Mouse (Mus musculus) embryonic facial prominence, embryonic 13.5 days (tissue): Measurements from ENCODE around the gene Rcan1. TPM values are rescaled to one million over a fixed set of nuclear protein-coding genes. Genes with fewer than 3 reads are reported as not detected.

Source experiments
- ATAC-seq: fragments of 200-750 bp; cut with Nextera tagmentation; 2 replicates; pipeline ENCODE4 v1.8.0; 2017; ENCODE audit warnings: low read depth; ENCODE audit not compliant: insufficient number of reproducible peaks, insufficient read depth, low FRiP score, low TSS enrichment
- H3K27ac ChIP-seq: fragments of 300-500 bp; sonication (generic); 2 replicates; pipeline ENCODE4 v1.5.1; 2015; ENCODE audit warnings: moderate library complexity, mild to moderate bottlenecking, inconsistent platforms
- H3K27me3 ChIP-seq: fragments of 300-500 bp; sonication (generic); 2 replicates; pipeline ENCODE4 v1.6.1; 2015; ENCODE audit warnings: mild to moderate bottlenecking, inconsistent platforms
- H3K36me3 ChIP-seq: fragments of 300-500 bp; sonication (generic); 2 replicates; pipeline ENCODE4 v1.6.1; 2015; ENCODE audit warnings: mild to moderate bottlenecking, inconsistent platforms
- H3K4me1 ChIP-seq: fragments of 300-500 bp; sonication (generic); 2 replicates; pipeline ENCODE4 v1.6.1; 2015; ENCODE audit warnings: inconsistent platforms
- H3K4me2 ChIP-seq: fragments of 300-500 bp; sonication (generic); 2 replicates; pipeline ENCODE4 v1.6.1; 2015; ENCODE audit warnings: moderate library complexity, mild to moderate bottlenecking, inconsistent platforms
- H3K4me3 ChIP-seq: fragments of 300-500 bp; sonication (generic); 2 replicates; pipeline ENCODE4 v1.5.1; 2015; ENCODE audit warnings: mild to moderate bottlenecking, inconsistent platforms
- H3K9ac ChIP-seq: fragments of 300-500 bp; sonication (generic); 2 replicates; pipeline ENCODE4 v1.6.1; 2015; ENCODE audit warnings: mild to moderate bottlenecking, inconsistent platforms
- H3K9me3 ChIP-seq: fragments of 300-500 bp; sonication (generic); 2 replicates; pipeline ENCODE4 v1.6.1; 2016; ENCODE audit warnings: inconsistent platforms
- WGBS: fragments of 180-500 bp; shearing (Covaris S2); methylation state at CpG from one replicate; pipeline ENCODE4 v1.1.7; 2015; ENCODE audit warnings: mixed read lengths; 5-methylcytosine and 5-hydroxymethylcytosine counted together
- polyA plus RNA-seq: library from polyadenylated mRNA; unstranded; fragments of >200 nt; fragmentation: Nextera tagmentation; extraction: Ambion mirVana; gene quantifications from 2 replicates; pipeline ENCODE4 v1.2.1, GENCODE M21; 2015

Gene Rcan1
- polyA plus RNA-seq, 1 experiment from 2014 or later, result 37.2 TPM

- Histone ChIP-seq H3K9ac (peak overlapping the region; percentile 67), H3K27me3 (peaks cover 58% of the 10 kb centered on the region), H3K4me2 (peak overlapping the region; percentile 97), H3K9me3 (no peaks in the 10 kb centered on the region), H3K36me3 (no peaks in the 10 kb centered on the region), H3K27ac (no peak overlapping the region), H3K4me1 (peaks cover 20% of the 10 kb centered on the region), H3K4me3 (peak overlapping the region; percentile 55)
- ATAC-seq, result peak; percentile 34
- WGBS, result under 1% methylated on average over 34 of the region's 34 CpGs
Measured at GRCm38 (mm10) chr16:92498589-92498981, 27.9 kb upstream of the Rcan1 start.

GRCm38 (mm10) chr16:92497851-92498588, 27.4 kb upstream of the Rcan1 start:
- peak overlapping the region; percentile 67 for H3K9ac ChIP-seq
- no peaks in the 10 kb centered on the region for H3K36me3 ChIP-seq
- H3K27ac ChIP-seq, result no peak overlapping the region
- peak overlapping the region; percentile 55 for H3K4me3 ChIP-seq
- H3K4me1 ChIP-seq, result peaks cover 20% of the 10 kb centered on the region
- H3K4me2 ChIP-seq, result peak overlapping the region; percentile 97
- no peak for ATAC-seq
- H3K27me3 ChIP-seq, result peaks cover 58% of the 10 kb centered on the region
- 6% methylated on average over 26 of the region's 26 CpGs for WGBS
- no peaks in the 10 kb centered on the region for H3K9me3 ChIP-seq

- no peak for ATAC-seq
- H3K27me3 ChIP-seq, result 0 out of 2 replicates have a peak, but pooled peaks cover 5% of the 10 kb centered on the region
- peak overlapping the region; percentile 57; the same call in 1 of the 2 replicates for H3K27ac ChIP-seq
- WGBS, result 71% methylated on average over 9 of the region's 9 CpGs
- H3K36me3 ChIP-seq, result no peaks in the 10 kb centered on the region
- H3K4me1 ChIP-seq, result no peaks in the 10 kb centered on the region
- H3K9ac ChIP-seq, result no peak overlapping the region
- H3K9me3 ChIP-seq, result no peaks in the 10 kb centered on the region
- no peak overlapping the region for H3K4me3 ChIP-seq
- no peak overlapping the region for H3K4me2 ChIP-seq
Measured at GRCm38 (mm10) chr16:92489356-92489755, 18.7 kb upstream of the Rcan1 start.

DNA sequence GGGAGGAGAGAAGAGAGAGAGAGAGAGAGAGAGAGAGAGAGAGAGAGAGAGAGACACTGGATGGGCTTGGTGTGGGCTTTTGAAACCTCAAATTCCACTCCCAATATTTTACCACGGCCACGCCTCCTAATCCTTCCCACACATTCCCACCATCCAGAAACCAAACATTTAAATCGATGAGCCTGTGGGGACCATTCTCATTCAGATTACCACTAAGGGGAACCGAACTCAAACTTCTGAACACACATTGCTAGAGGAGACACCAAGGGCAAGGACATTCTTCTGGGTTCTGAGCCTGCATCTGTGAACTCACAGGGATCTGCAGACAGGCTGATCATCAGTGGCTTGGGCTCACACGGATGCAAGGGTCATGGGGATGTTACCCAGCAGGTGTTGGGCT, 17.8 kb upstream of the Rcan1 start:
- 90% methylated on average over 5 of the region's 5 CpGs for WGBS
- Histone ChIP-seq H3K9me3 (no peaks in the 10 kb centered on the region), H3K36me3 (no peaks in the 10 kb centered on the region), H3K4me1 (no peaks in the 10 kb centered on the region), H3K27me3 (peaks cover 8% of the 10 kb centered on the region; the same call in 1 of the 2 replicates), H3K27ac (no peak overlapping the region), H3K9ac (no peak overlapping the region), H3K4me3 (no peak overlapping the region), H3K4me2 (no peak overlapping the region)
- no peak for ATAC-seq

DNA sequence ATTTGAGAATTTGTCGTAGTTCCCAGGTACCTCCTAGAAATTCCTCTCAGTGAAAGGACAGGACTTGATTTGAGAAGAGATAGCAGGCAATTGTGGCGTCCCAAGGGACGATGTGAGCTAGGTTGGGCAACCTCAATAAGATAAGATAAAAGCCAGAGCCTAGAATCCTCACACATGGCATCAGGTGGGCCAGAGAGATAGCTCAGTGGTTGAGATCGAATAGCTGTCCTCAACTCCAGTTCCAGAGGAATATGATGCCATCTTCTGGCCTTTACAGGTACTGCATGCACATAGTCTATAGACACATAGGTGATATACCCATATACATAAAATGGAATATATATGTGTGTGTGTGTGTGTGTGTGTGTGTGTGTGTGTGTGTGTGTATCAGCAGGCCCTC, 16.8 kb upstream of the Rcan1 start:
- H3K9ac ChIP-seq, result no peak overlapping the region
- H3K4me2 ChIP-seq, result no peak overlapping the region
- H3K9me3 ChIP-seq, result no peaks in the 10 kb centered on the region
- H3K4me1 ChIP-seq, result no peaks in the 10 kb centered on the region
- H3K27ac ChIP-seq, result no peak overlapping the region
- no peaks in the 10 kb centered on the region for H3K36me3 ChIP-seq
- 56% methylated on average over 4 of the region's 4 CpGs for WGBS
- ATAC-seq, result no peak
- peaks cover 7% of the 10 kb centered on the region; the same call in 1 of the 2 replicates for H3K27me3 ChIP-seq
- H3K4me3 ChIP-seq, result no peak overlapping the region

DNA sequence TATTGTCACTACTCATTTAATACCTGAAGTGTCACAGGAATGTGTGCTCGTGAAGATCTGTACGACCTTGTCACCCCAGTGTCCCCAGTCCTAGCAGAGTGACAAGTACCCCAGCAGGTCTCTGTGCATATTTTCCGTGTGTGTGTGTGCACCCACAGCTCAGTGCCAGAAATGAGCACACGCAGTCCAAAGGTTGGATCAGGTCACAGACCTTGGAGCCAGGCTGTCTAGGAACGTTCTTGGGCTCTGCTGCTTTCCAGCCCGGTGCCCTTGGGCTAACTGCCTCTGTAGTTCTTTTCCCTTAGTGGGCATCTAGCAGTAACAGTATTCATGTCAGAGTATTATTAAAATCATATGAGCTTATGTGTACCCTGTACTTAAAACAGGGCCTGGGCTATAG, 16.4 kb upstream of the Rcan1 start:
- Histone ChIP-seq H3K4me1 (no peaks in the 10 kb centered on the region), H3K9ac (no peak overlapping the region), H3K9me3 (no peaks in the 10 kb centered on the region), H3K4me3 (no peak overlapping the region), H3K27me3 (peaks cover 4% of the 10 kb centered on the region; the same call in 1 of the 2 replicates), H3K27ac (no peak overlapping the region), H3K36me3 (no peaks in the 10 kb centered on the region), H3K4me2 (no peak overlapping the region)
- 76% methylated on average over 6 of the region's 6 CpGs for WGBS
- no peak for ATAC-seq

- Histone ChIP-seq H3K9me3 (no peaks in the 10 kb centered on the region), H3K4me3 (no peak within 1 kb of the TSS), H3K36me3 (no peaks in the 10 kb centered on the region), H3K4me1 (no peaks in the 10 kb centered on the region), H3K9ac (no peak within 1 kb of the TSS), H3K4me2 (no peak within 1 kb of the TSS), H3K27ac (no peak within 1 kb of the TSS), H3K27me3 (peaks cover 11% of the 10 kb centered on the region; the same call in 1 of the 2 replicates)
- no peak for ATAC-seq
- 87% methylated on average over 5 of the region's 5 CpGs for WGBS
Measured at GRCm38 (mm10) chr16:92485436-92485835, 14.8 kb upstream of the Rcan1 start, which contains the start of gene Clic6. Gene Clic6, plus strand, starts transcription at chr16:92485736.

DNA sequence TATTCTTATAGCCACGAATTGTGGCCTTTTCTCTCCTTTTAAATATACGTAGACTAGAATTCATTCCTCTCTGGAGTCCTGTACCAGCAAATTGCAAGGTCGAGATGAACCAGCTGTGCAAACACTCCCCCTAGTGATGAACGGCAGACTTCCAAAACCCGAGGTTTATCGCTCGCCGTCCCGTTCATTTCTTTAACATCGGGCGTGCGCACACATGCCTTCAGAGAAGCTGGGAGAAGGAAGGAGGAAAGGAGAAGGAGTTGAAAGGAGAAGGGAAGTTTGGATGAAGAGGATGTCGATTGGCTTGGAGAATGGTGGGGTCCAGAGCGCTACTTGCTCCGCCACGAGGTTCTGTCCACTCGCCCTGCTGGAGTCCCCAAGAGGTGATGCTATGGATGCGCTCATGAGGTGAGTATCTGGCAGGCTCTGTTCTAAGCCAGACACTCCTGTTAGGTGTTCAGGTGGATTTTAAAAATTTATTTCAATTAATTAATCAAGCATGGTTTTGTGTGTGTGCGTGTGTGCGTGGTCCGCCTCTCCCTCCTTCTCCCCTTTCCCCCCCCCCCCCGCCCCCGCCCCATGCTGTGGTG, 8.0 kb upstream of the Rcan1 start:
- H3K4me2 ChIP-seq, result peak overlapping the region; percentile 58
- peak overlapping the region; percentile 26 for H3K4me3 ChIP-seq
- no peak for ATAC-seq
- no peaks in the 10 kb centered on the region for H3K9me3 ChIP-seq
- peak overlapping the region; percentile 27; the same call in 1 of the 2 replicates for H3K9ac ChIP-seq
- H3K4me1 ChIP-seq, result peaks cover 7% of the 10 kb centered on the region
- 15% methylated on average over 21 of the region's 23 CpGs for WGBS
- no peak overlapping the region for H3K27ac ChIP-seq
- peaks cover 30% of the 10 kb centered on the region for H3K27me3 ChIP-seq
- H3K36me3 ChIP-seq, result no peaks in the 10 kb centered on the region

DNA sequence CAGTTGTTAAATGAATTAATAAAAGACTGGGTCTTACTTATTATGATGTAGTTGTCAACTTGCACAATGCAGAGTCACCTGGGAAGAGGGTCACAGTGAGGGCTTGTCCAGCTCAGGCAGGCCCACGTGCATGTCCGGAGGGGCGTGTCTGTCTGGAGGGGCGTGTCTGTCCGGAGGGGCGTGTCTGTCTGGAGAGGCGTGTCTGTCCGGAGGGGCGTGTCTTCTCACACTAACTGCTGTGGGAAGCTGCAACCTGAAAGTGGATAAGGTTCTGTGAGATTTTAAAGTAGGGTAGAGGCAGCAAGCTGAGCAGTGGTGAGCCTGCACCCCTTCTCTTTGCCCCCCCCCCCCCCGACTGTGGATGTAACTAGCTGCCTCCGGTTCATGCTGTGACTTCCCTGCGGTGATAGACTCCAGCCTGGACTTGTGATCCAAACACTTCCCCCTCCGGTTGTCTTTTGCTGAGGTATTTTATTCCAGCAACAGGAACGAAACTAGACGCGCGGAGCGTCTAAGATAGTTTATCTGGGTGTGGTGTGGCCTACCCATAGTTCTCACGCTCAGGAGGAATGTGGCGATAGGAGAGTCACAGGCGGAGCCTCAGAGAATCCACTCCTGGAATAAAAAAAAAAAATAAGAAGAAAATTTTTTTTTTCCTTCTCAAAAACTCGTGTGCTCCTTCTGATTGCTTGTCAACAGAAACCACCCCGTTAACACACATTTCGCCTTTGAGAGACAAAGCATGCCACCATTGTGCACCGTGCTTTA, 4.6 kb upstream of the Rcan1 start:
- WGBS, result 56% methylated on average over 25 of the region's 25 CpGs
- Histone ChIP-seq H3K27ac (no peak overlapping the region), H3K27me3 (peaks cover 21% of the 10 kb centered on the region), H3K9ac (no peak overlapping the region), H3K4me2 (no peak overlapping the region), H3K4me1 (peaks cover 7% of the 10 kb centered on the region), H3K4me3 (no peak overlapping the region), H3K9me3 (no peaks in the 10 kb centered on the region), H3K36me3 (no peaks in the 10 kb centered on the region)
- ATAC-seq, result no peak

DNA sequence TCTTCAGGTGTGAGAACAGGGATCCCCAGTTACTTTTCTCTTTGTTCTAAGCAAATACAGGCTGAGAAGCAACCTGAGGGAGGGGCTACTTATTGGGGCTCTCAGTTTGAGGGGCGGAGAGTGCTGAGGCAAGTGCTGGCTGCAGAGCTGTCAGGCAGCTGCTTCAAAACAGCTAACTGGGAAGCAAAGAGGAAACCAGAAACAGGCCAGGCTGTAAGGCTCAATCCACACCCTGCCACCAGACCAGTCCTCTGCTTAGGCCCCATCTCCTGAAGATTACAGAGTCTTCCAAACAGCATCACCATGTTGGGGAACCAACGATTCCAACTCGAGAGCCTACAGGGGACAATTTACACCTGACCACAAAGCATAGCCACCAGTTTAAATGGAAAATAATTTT, 2.2 kb upstream of the Rcan1 start:
- Histone ChIP-seq H3K4me1 (peaks cover 2% of the 10 kb centered on the region; the same call in 1 of the 2 replicates), H3K4me3 (no peak overlapping the region), H3K9me3 (no peaks in the 10 kb centered on the region), H3K9ac (no peak overlapping the region), H3K27ac (no peak overlapping the region), H3K4me2 (no peak overlapping the region), H3K36me3 (no peaks in the 10 kb centered on the region), H3K27me3 (peaks cover 4% of the 10 kb centered on the region; the same call in 1 of the 2 replicates)
- no peak for ATAC-seq
- whole genome bisulfite sequencing, result 76% methylated on average over 3 of the region's 3 CpGs

DNA sequence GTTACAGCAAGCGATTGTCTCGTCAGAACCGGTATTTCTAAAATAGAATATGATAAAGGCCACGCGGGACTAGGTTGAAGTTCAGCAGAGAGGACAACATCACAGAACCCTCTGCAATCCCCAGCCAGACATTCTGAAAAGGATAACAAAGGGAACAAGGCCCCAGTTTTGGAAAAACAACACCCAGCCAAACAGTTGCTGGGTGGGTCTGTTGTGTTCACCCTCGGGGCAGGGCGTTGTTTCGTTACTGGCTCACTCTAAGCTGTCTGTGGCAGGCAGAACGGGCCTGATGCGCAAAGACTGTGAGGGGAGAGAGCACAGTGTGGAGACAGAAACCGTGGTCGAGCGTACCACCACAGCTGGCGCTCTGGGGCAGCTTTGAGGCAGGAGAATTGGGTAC, 2.2 kb downstream of the Rcan1 start:
- H3K27me3 ChIP-seq, result 0 out of 2 replicates have a peak, but pooled peaks cover 4% of the 10 kb centered on the region
- no peak overlapping the region for H3K9ac ChIP-seq

More for the DNA sequence above, 2.2 kb downstream of the Rcan1 start:
- no peak overlapping the region for H3K4me3 ChIP-seq
- no peak for ATAC-seq
- no peak overlapping the region for H3K27ac ChIP-seq
- peaks cover 13% of the 10 kb centered on the region for H3K4me1 ChIP-seq
- no peaks in the 10 kb centered on the region for H3K36me3 ChIP-seq
- no peak overlapping the region for H3K4me2 ChIP-seq
- H3K9me3 ChIP-seq, result no peaks in the 10 kb centered on the region
- 66% methylated on average over 14 of the region's 14 CpGs for WGBS
